19 mouse cellular contexts compared by ENCODE assay signal in genomic region chr13:101276766-101277165, GRCm38 (mm10).
"Had no signal": no experiment of that assay in that cellular context is flagged by ENCODE, and none has a peak within 500 bp of the region (broad histone marks: within the 10 kb centered on the region; RNA-seq: fewer than 3 reads in every experiment).

No protein-coding gene starts in this region.

- DNase-seq: layer of hippocampus, postnatal 36 days; liver; liver, postnatal 0 days; lung, embryonic 14.5 days; retina, postnatal 1 day; right cerebral cortex, postnatal 25 days; spleen, adult 18-20 months; thymus, postnatal 25 days had no signal

- H3K9ac ChIP-seq: hindbrain, embryonic 15.5 days; limb, embryonic 12.5 days; liver, embryonic 14.5 days; liver, postnatal 0 days; lung, embryonic 14.5 days; midbrain, embryonic 12.5 days; midbrain, embryonic 15.5 days; neural tube, embryonic 13.5 days; stomach, embryonic 15.5 days had no signal

- H3K9me3 ChIP-seq: hindbrain, embryonic 15.5 days; midbrain, embryonic 12.5 days; midbrain, embryonic 15.5 days; neural tube, embryonic 13.5 days; stomach, embryonic 15.5 days had no signal

- ATAC-seq: intestine, postnatal 0 days; liver, postnatal 0 days; lung, postnatal 0 days; midbrain, embryonic 15.5 days had no signal

- H3K4me2 ChIP-seq: hindbrain, embryonic 15.5 days; limb, embryonic 12.5 days; lung, embryonic 14.5 days; midbrain, embryonic 12.5 days; midbrain, embryonic 15.5 days; neural tube, embryonic 13.5 days; stomach, embryonic 15.5 days had no signal

- H3K27ac ChIP-seq: hindbrain, embryonic 15.5 days; left cerebral cortex, adult 2 months; limb, embryonic 12.5 days; liver, embryonic 14.5 days; macrophage; midbrain, embryonic 12.5 days; midbrain, embryonic 15.5 days; neural tube, embryonic 13.5 days; stomach, embryonic 15.5 days had no signal

- H3K36me3 ChIP-seq: hindbrain, embryonic 15.5 days; limb, embryonic 12.5 days; midbrain, embryonic 12.5 days; midbrain, embryonic 15.5 days; neural tube, embryonic 13.5 days; stomach, embryonic 15.5 days had no signal

- H3K4me3 ChIP-seq: hindbrain, embryonic 15.5 days; left cerebral cortex, adult 2 months; limb, embryonic 12.5 days; midbrain, embryonic 12.5 days; midbrain, embryonic 15.5 days; neural tube, embryonic 13.5 days; stomach, embryonic 15.5 days had no signal

- H3K4me1 ChIP-seq: hindbrain, embryonic 15.5 days; midbrain, embryonic 12.5 days; midbrain, embryonic 15.5 days; neural tube, embryonic 13.5 days; stomach, embryonic 15.5 days had no signal

- H3K27me3 ChIP-seq: hindbrain, embryonic 15.5 days; limb, embryonic 12.5 days; midbrain, embryonic 12.5 days; midbrain, embryonic 15.5 days; neural tube, embryonic 13.5 days; stomach, embryonic 15.5 days had no signal
